Mouse (Mus musculus): ENCODE results near the gene Gm4981. TPM values are rescaled to one million over a fixed set of nuclear protein-coding genes. Genes with fewer than 3 reads are reported as not detected.
"Not testable (repeated sequence)": the region's sequence is repeated elsewhere in the genome, so short reads cannot be mapped to it uniquely, and the experiment has no call there.

The Gm4981 gene
- polyA plus RNA-seq, 1 experiment from 2014 or later, result not detected

- H3K36me3 ChIP-seq (replicated peaks); H3K4me2 ChIP-seq; H3K27ac ChIP-seq; H3K4me3 ChIP-seq; H3K27me3 ChIP-seq (replicated peaks); H3K4me1 ChIP-seq; H3K9ac ChIP-seq: not testable (repeated sequence)
- ATAC-seq (replicated peaks), result peak; percentile 86
- peaks cover 15% of the 10 kb centered on the region for H3K9me3 ChIP-seq
- 87% methylated on average over 35 of the region's 35 CpGs for WGBS
These were observed 4.5 kb downstream of the Gm4981 start for GRCm38 (mm10) chr10:58231779-58232640.

GRCm38 (mm10) chr10:58231088-58231487 is 5.4 kb downstream of the Gm4981 start:
- peaks cover 15% of the 10 kb centered on the region for H3K9me3 ChIP-seq
- WGBS, result 82% methylated on average over 5 of the region's 7 CpGs

GRCm38 (mm10) chr10:58230021-58230420 is 6.5 kb downstream of the Gm4981 start:
- not testable (repeated sequence) for H3K4me2 ChIP-seq; H3K27me3 ChIP-seq (replicated peaks); H3K36me3 ChIP-seq (replicated peaks); H3K4me3 ChIP-seq; H3K4me1 ChIP-seq; H3K9ac ChIP-seq; H3K27ac ChIP-seq; ATAC-seq (replicated peaks)
- H3K9me3 ChIP-seq, result peaks cover 15% of the 10 kb centered on the region
- WGBS, result 53% methylated on average over 3 of the region's 3 CpGs

More at GRCm38 (mm10) chr10:58231088-58231487, 5.4 kb downstream of the Gm4981 start:
- H3K27ac ChIP-seq; H3K27me3 ChIP-seq (replicated peaks); H3K4me3 ChIP-seq; H3K4me2 ChIP-seq; H3K36me3 ChIP-seq (replicated peaks); H3K9ac ChIP-seq; H3K4me1 ChIP-seq: not testable (repeated sequence)
- peak; percentile 31; the same call in 1 of the 2 replicates for ATAC-seq (replicated peaks)

- H3K9ac ChIP-seq; H3K4me2 ChIP-seq; H3K36me3 ChIP-seq (replicated peaks); H3K4me1 ChIP-seq; H3K27ac ChIP-seq; ATAC-seq (replicated peaks); H3K27me3 ChIP-seq (replicated peaks); H3K4me3 ChIP-seq: not testable (repeated sequence)
- 86% methylated on average over 3 of the region's 6 CpGs for WGBS
- H3K9me3 ChIP-seq, result peaks cover 15% of the 10 kb centered on the region
These were observed 8.7 kb downstream of the Gm4981 start for GRCm38 (mm10) chr10:58227798-58228197.

- ATAC-seq (replicated peaks); H3K4me1 ChIP-seq; H3K9me3 ChIP-seq; H3K9ac ChIP-seq; H3K27me3 ChIP-seq (replicated peaks); H3K36me3 ChIP-seq (replicated peaks); H3K4me3 ChIP-seq; H3K4me2 ChIP-seq; H3K27ac ChIP-seq: not testable (repeated sequence)
- 75% methylated on average over 4 of the region's 4 CpGs for WGBS
These were observed 10.1 kb downstream of the Gm4981 start for GRCm38 (mm10) chr10:58226357-58226756.

GRCm38 (mm10) chr10:58224827-58225785 is 11.4 kb downstream of the Gm4981 start, which contains the start of gene AW822073:
Gene AW822073, minus strand, starts transcription at chr10:58224930.
- H3K4me2 ChIP-seq; H3K4me1 ChIP-seq; ATAC-seq (replicated peaks); H3K27me3 ChIP-seq (replicated peaks); H3K36me3 ChIP-seq (replicated peaks); H3K27ac ChIP-seq; H3K4me3 ChIP-seq; H3K9ac ChIP-seq; H3K9me3 ChIP-seq: not testable (repeated sequence)
- 87% methylated on average over 18 of the region's 18 CpGs for WGBS

GRCm38 (mm10) chr10:58223972-58224805 is 12.3 kb downstream of the Gm4981 start:
- not testable (repeated sequence) for H3K36me3 ChIP-seq (replicated peaks); H3K27me3 ChIP-seq (replicated peaks); H3K4me2 ChIP-seq; H3K4me1 ChIP-seq; ATAC-seq (replicated peaks); H3K9me3 ChIP-seq; H3K4me3 ChIP-seq; H3K27ac ChIP-seq; H3K9ac ChIP-seq
- 85% methylated on average over 31 of the region's 31 CpGs for whole genome bisulfite sequencing

GRCm38 (mm10) chr10:58223161-58223560 is 13.3 kb downstream of the Gm4981 start:
- 85% methylated on average over 4 of the region's 6 CpGs for WGBS
- H3K4me3 ChIP-seq; ATAC-seq (replicated peaks); H3K4me2 ChIP-seq; H3K4me1 ChIP-seq; H3K27ac ChIP-seq; H3K9ac ChIP-seq; H3K27me3 ChIP-seq (replicated peaks); H3K36me3 ChIP-seq (replicated peaks); H3K9me3 ChIP-seq: not testable (repeated sequence)

GRCm38 (mm10) chr10:58221571-58221970 is 14.9 kb downstream of the Gm4981 start:
- not testable (repeated sequence) for H3K27me3 ChIP-seq (replicated peaks); H3K9me3 ChIP-seq; H3K4me1 ChIP-seq; H3K36me3 ChIP-seq (replicated peaks); ATAC-seq (replicated peaks); H3K4me2 ChIP-seq; H3K27ac ChIP-seq; H3K4me3 ChIP-seq; H3K9ac ChIP-seq
- WGBS, result 88% methylated on average over 2 of the region's 2 CpGs

GRCm38 (mm10) chr10:58220726-58221125 is 15.8 kb downstream of the Gm4981 start:
- 86% methylated on average over 6 of the region's 6 CpGs for WGBS
- Histone ChIP-seq H3K27ac (no peak overlapping the region), H3K9ac (no peak overlapping the region), H3K36me3 (replicated peaks) (no peaks in the 10 kb centered on the region), H3K4me3 (no peak overlapping the region), H3K4me1 (no peaks in the 10 kb centered on the region), H3K27me3 (replicated peaks) (no peaks in the 10 kb centered on the region), H3K4me2 (no peak overlapping the region), H3K9me3 (no peaks in the 10 kb centered on the region)
- ATAC-seq (replicated peaks), result no peak

GRCm38 (mm10) chr10:58217366-58217765 is 19.1 kb downstream of the Gm4981 start:
- no peak overlapping the region for H3K27ac ChIP-seq
- no peaks in the 10 kb centered on the region for H3K27me3 ChIP-seq (replicated peaks)
- H3K36me3 ChIP-seq (replicated peaks), result no peaks in the 10 kb centered on the region
- WGBS, result 91% methylated on average over 3 of the region's 3 CpGs
- H3K4me3 ChIP-seq, result no peak overlapping the region
- H3K9me3 ChIP-seq, result no peaks in the 10 kb centered on the region
- ATAC-seq (replicated peaks), result no peak
- no peaks in the 10 kb centered on the region for H3K4me1 ChIP-seq
- no peak overlapping the region for H3K9ac ChIP-seq
- no peak overlapping the region for H3K4me2 ChIP-seq

- no peaks in the 10 kb centered on the region for H3K27me3 ChIP-seq (replicated peaks)
These were observed 21.1 kb downstream of the Gm4981 start for GRCm38 (mm10) chr10:58215353-58215752.

More at GRCm38 (mm10) chr10:58215353-58215752, 21.1 kb downstream of the Gm4981 start:
- no peaks in the 10 kb centered on the region for H3K4me1 ChIP-seq
- no peak overlapping the region for H3K27ac ChIP-seq
- no peaks in the 10 kb centered on the region for H3K36me3 ChIP-seq (replicated peaks)
- WGBS, result 89% methylated on average over 1 of the region's 1 CpGs
- H3K4me3 ChIP-seq, result no peak overlapping the region
- H3K4me2 ChIP-seq, result no peak overlapping the region
- no peak overlapping the region for H3K9ac ChIP-seq
- ATAC-seq (replicated peaks), result no peak
- H3K9me3 ChIP-seq, result no peaks in the 10 kb centered on the region

All from midbrain, embryonic 15.5 days (tissue).